Mouse (Mus musculus) kidney, postnatal 25 days (tissue): ENCODE results near the gene Rfx2.

ENCODE experiments used
- DNase-seq, 2 experiments: peaks; one replicate each; pipeline ENCODE4 v3.0.0; 2021; ENCODE audit warnings: mixed read lengths in 2 of 2

The Rfx2 gene

GRCm38 (mm10) chr17:56778779-56779362 lies 51.9 kb downstream of the Rfx2 start:
- no peak for DNase-seq

GRCm38 (mm10) chr17:56777568-56777967 lies 53.2 kb downstream of the Rfx2 start:
- DNase-seq = peak in 1 of 2 experiments; percentile 32

GRCm38 (mm10) chr17:56769950-56770349 lies 60.9 kb downstream of the Rfx2 start, which contains the start of gene Prr22:
Prr22 (plus strand) TSS chr17:56770250.
- no peak for DNase-seq

- no peak for DNase-seq
Measured at GRCm38 (mm10) chr17:56768941-56769340, 61.9 kb downstream of the Rfx2 start.

GRCm38 (mm10) chr17:56767531-56768135 lies 63.2 kb downstream of the Rfx2 start:
- DNase-seq = no peak

GRCm38 (mm10) chr17:56766631-56767405 lies 64.0 kb downstream of the Rfx2 start:
- peak in 1 of 2 experiments; percentile 36 for DNase-seq

- no peak for DNase-seq
Measured at GRCm38 (mm10) chr17:56765431-56765830, 65.4 kb downstream of the Rfx2 start.

- DNase-seq = peak; percentile 87 to 94
Measured at GRCm38 (mm10) chr17:56764474-56765354, 66.1 kb downstream of the Rfx2 start, which contains the start of gene Dus3l. Dus3l (plus strand) TSS chr17:56764757.

GRCm38 (mm10) chr17:56763741-56764250 lies 67.0 kb downstream of the Rfx2 start:
- peak in 1 of 2 experiments; percentile 33 for DNase-seq

GRCm38 (mm10) chr17:56762769-56763731 lies 67.8 kb downstream of the Rfx2 start:
- peak; percentile 63 to 71 for DNase-seq

- DNase-seq = peak; percentile 93 to 95
Measured at GRCm38 (mm10) chr17:56761991-56762410, 68.8 kb downstream of the Rfx2 start.

GRCm38 (mm10) chr17:56761077-56761476 lies 69.7 kb downstream of the Rfx2 start:
- no peak for DNase-seq

- DNase-seq = peak in 1 of 2 experiments; percentile 46
Measured at GRCm38 (mm10) chr17:56759261-56759660, 71.6 kb downstream of the Rfx2 start.

GRCm38 (mm10) chr17:56758132-56758531 lies 72.7 kb downstream of the Rfx2 start:
- DNase-seq = peak; percentile 83 to 88

GRCm38 (mm10) chr17:56757416-56758123 lies 73.2 kb downstream of the Rfx2 start, which contains the start of gene Nrtn:
Nrtn (minus strand) TSS chr17:56757530.
- peak; percentile 95 to 96 for DNase-seq

GRCm38 (mm10) chr17:56756703-56757399 lies 74.0 kb downstream of the Rfx2 start:
- peak; percentile 52 to 74 for DNase-seq

GRCm38 (mm10) chr17:56754271-56755185 lies 76.3 kb downstream of the Rfx2 start:
- peak; percentile 31 to 71 for DNase-seq

GRCm38 (mm10) chr17:56753452-56753851 lies 77.4 kb downstream of the Rfx2 start:
- peak in 1 of 2 experiments; percentile 42 for DNase-seq
